Mouse (Mus musculus) embryonic fibroblast, embryonic 13.5 days (primary cell): ENCODE data around the gene Scarb1. TPM values are rescaled to one million over a fixed set of nuclear protein-coding genes. Genes with fewer than 3 reads are reported as not detected.

Experiments
- H3K27ac ChIP-seq: 2 replicates; pipeline ENCODE4 v1.5.1; 2012; ENCODE audit warnings: low read length, control low read depth, inconsistent platforms; ENCODE audit not compliant: insufficient read depth
- H3K4me1 ChIP-seq: 2 replicates; pipeline ENCODE4 v1.6.1; 2011; ENCODE audit warnings: low read length; ENCODE audit not compliant: control insufficient read depth, insufficient read depth
- H3K4me3 ChIP-seq: 2 replicates; pipeline ENCODE4 v1.5.1; 2011; ENCODE audit warnings: mild to moderate bottlenecking, control low read depth, low read length; ENCODE audit not compliant: insufficient read depth
- CTCF ChIP-seq: IDR thresholded peaks from 2 replicates; pipeline ENCODE4 v1.5.1; 2011; ENCODE audit warnings: mild to moderate bottlenecking, control low read depth, low read length, moderate library complexity, borderline replicate concordance; ENCODE audit not compliant: insufficient read depth
- POLR2A ChIP-seq: IDR thresholded peaks from 2 replicates; pipeline ENCODE4 v1.6.1; 2011; ENCODE audit warnings: low read depth, mild to moderate bottlenecking, control low read depth, low read length, moderate library complexity
- polyA plus RNA-seq: library from polyadenylated mRNA; stranded (reverse); fragments of >200 nt; gene quantifications from 2 replicates; pipeline ENCODE4 v1.2.4, GENCODE M21; 2011; ENCODE audit warnings: low read depth; ENCODE audit not compliant: missing spikeins, insufficient read length

Scarb1 gene
- polyA plus RNA-seq, 1 experiment, result 47.8 TPM

- TF ChIP-seq CTCF, result no peak
- TF ChIP-seq POLR2A, result no peak
- Histone ChIP-seq H3K4me3 (no peak overlapping the region), H3K4me1 (no peaks in the 10 kb centered on the region), H3K27ac (no peak overlapping the region)
These were observed 19.1 kb downstream of the Scarb1 start for GRCm38 (mm10) chr5:125321836-125322235.

GRCm38 (mm10) chr5:125319057-125319800 lies 21.7 kb downstream of the Scarb1 start:
- Histone ChIP-seq H3K27ac (no peak overlapping the region), H3K4me1 (no peaks in the 10 kb centered on the region), H3K4me3 (no peak overlapping the region)
- TF ChIP-seq CTCF (no peak), POLR2A (no peak)

DNA sequence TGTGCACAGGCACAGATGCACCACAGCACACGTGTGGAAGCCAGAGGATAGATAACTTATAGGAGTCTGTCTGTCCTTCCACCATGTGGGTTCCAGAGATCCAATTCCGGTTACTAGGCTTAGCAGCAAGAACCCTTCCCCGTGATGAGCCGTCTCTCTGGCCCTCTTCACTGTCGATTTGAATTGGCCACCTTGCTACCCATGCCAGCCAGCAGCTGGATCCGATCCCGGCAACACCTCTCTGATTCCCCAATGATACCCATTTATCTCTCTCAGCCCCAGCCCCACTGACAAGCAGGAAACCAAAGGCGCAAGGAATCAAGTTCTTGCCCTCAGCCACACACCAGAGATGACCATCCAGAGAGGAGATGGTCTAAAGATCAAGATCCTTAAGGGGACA lies 22.9 kb downstream of the Scarb1 start:
- Histone ChIP-seq H3K4me3 (no peak overlapping the region), H3K27ac (no peak overlapping the region), H3K4me1 (no peaks in the 10 kb centered on the region)
- TF ChIP-seq POLR2A, result no peak
- TF ChIP-seq CTCF, result no peak

GRCm38 (mm10) chr5:125317296-125317695 lies 23.6 kb downstream of the Scarb1 start:
- Histone ChIP-seq H3K4me3 (no peak overlapping the region), H3K4me1 (no peaks in the 10 kb centered on the region), H3K27ac (no peak overlapping the region)
- no peak for TF ChIP-seq CTCF
- no peak for TF ChIP-seq POLR2A

DNA sequence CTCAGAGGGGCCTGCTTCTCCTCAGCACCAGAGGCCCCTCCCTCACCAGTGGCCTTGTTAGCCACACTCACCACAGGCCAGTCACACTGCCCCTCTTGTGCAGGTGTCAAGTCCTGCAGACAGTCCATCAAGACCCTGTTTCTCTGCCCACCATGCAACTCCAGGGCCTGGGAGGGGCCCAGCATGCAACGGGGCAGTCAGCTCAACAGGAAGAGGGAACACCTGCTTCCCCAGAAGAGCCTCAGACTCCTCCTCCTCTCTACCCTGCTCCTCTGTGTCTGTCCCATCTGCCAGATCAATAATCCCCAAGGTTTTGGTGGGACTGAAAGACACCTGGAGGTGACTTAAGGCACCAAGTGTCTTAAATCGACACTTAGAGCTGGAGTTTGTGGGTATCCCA lies 24.1 kb downstream of the Scarb1 start:
- H3K27ac ChIP-seq, result no peak overlapping the region
- no peaks in the 10 kb centered on the region for H3K4me1 ChIP-seq
- H3K4me3 ChIP-seq, result no peak overlapping the region
- TF ChIP-seq POLR2A (no peak), CTCF (no peak)

DNA sequence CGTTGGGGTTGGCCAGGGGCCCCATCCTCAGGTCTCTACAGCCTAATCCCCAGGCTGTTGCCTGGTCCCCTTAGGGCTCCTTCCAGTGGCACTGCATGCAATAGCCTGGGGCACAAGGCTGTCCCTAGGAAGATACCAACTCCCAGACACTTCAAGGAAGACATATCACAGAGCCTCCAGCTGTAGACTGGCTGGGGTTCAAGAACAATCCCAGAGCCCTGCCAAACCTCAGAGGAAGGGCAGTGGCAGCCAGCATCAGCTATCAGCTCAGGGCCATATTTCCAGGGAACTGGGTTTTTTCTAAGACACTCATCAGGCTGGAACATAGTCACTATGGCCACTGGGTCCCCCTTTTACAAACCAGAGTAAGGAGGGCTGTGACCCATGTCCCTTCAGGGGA lies 25.8 kb downstream of the Scarb1 start:
- H3K4me1 ChIP-seq, result no peaks in the 10 kb centered on the region
- TF ChIP-seq POLR2A (no peak), CTCF (no peak)
- no peak overlapping the region for H3K27ac ChIP-seq
- no peak overlapping the region for H3K4me3 ChIP-seq

- TF ChIP-seq POLR2A (no peak), CTCF (no peak)
- Histone ChIP-seq H3K4me1 (no peaks in the 10 kb centered on the region), H3K27ac (no peak overlapping the region), H3K4me3 (no peak overlapping the region)
These were observed 26.9 kb downstream of the Scarb1 start for GRCm38 (mm10) chr5:125313991-125314390.

GRCm38 (mm10) chr5:125312970-125313597 lies 27.8 kb downstream of the Scarb1 start:
- Histone ChIP-seq H3K27ac (no peak overlapping the region), H3K4me3 (no peak overlapping the region), H3K4me1 (no peaks in the 10 kb centered on the region)
- TF ChIP-seq CTCF, result no peak
- TF ChIP-seq POLR2A, result no peak

DNA sequence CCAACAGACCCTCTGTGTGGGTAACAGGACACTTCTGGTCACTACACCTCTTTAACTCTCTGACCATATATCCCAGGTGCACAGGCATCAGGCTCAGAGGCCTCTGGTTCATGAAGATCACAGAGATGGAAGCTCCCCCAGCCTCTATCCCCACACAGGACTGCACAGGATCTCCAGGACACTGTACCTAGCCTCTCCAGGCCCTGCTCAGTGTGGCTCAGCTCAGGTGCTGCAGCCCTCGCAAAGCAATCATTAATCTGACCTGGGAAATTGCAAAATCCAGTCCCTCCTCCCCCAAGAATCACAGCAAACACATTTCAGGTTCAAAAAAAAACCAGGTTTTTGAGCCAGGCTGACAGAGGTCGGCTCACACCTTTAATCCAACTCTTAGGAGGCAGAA lies 29.9 kb downstream of the Scarb1 start:
- Histone ChIP-seq H3K27ac (no peak overlapping the region), H3K4me3 (no peak overlapping the region), H3K4me1 (no peaks in the 10 kb centered on the region)
- TF ChIP-seq POLR2A (no peak), CTCF (no peak)

- no peak overlapping the region for H3K27ac ChIP-seq
- H3K4me1 ChIP-seq, result no peaks in the 10 kb centered on the region
- TF ChIP-seq CTCF (no peak), POLR2A (no peak)
- H3K4me3 ChIP-seq, result no peak overlapping the region
These were observed 31.7 kb downstream of the Scarb1 start for GRCm38 (mm10) chr5:125309193-125309592.
